Mouse (Mus musculus): Measurements from ENCODE around the gene Kcnt1.
A peak's percentile ranks its signal among the peaks of the same experiment; 100 is the strongest.

Gene Kcnt1

DNA sequence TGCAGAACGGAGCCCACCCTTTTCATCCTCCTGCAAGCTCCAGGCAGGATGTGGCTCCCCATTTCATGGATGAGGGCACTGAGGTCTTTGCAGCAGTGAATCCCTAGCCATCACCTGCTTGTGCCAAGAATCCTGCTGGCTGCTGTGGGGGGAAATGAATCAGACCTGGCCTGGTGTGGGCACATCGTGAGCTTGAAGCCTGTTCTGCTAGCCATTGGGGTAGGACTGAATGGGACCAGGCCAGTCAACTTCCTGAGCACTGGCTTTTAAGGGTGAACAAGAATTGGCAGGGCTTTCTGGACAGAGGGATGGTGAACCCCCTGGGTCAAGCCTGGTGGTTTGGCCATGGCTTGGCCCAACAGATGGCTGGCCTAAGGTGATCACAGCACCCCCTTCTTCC lies 15.0 kb downstream of the Kcnt1 start:
- no peak for DNase-seq

GRCm38 (mm10) chr2:25879061-25879460 lies 15.5 kb downstream of the Kcnt1 start:
- DNase-seq = no peak

GRCm38 (mm10) chr2:25882276-25882675 lies 18.7 kb downstream of the Kcnt1 start:
- no peak for DNase-seq

DNA sequence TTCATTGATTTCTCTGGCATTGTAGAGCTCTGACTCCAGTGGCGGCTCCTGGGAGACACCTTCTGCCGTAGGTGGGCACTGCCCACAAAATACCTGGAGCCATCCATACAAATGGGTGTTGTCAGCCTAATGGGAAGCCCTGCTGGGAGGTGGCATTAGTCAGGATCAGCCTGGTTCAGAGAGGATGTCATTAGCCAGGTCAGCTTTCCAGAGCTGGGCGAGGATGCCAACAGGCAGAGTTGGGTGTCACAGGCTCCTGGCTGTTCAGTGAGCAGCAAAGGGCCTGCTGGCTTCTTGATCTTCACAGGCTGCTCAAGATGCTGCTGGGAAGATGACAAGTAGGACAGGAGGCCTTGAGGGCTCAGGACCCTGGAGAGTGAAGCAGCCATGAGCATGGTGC lies 21.2 kb downstream of the Kcnt1 start:
- no peak for DNase-seq

DNA sequence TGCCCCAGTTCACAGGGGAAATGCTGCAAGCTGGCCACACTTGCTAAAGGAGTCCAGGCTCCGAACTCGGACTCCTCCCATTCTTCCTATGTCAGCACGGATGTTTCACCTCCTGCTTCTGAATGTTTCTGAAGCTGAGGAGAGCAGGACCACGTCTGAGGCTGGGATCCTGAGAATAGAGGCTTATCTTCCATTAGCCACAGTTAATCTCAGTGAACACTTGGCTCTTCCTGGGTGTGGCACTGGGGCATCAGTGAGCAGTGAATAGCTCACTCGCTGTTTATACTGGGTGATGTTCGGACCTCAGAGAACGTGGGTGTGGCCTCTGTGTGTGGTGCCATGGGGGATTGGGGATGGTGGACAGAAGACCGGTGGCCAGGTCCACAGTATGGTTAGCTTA lies 23.7 kb downstream of the Kcnt1 start:
- DNase-seq = no peak

GRCm38 (mm10) chr2:25888144-25888543 lies 24.6 kb downstream of the Kcnt1 start:
- DNase-seq = no peak

- DNase-seq = no peak
Measured at GRCm38 (mm10) chr2:25892440-25892839, 28.9 kb downstream of the Kcnt1 start.

DNA sequence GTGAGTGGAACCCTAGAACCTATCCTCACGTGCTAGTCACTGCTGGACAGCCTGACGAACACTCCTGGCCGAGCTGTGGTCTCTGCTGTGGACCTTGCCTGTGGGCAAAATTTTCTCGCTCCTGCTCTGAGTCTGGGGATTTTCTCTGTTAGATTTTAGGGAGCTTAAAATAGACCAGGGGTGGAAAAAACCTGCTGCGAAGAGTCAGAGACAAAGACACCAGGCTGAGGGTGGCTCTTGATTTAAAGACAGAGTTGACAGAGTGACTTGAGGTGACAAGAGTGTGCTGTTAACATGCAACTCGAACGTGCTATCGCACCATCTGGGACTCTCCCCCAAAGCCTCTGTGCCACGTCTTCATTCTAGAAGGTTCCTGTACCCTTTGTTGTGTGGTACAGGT lies 35.4 kb downstream of the Kcnt1 start:
- DNase-seq = no peak

- DNase-seq = no peak
Measured at GRCm38 (mm10) chr2:25909872-25910271, 46.3 kb downstream of the Kcnt1 start.

GRCm38 (mm10) chr2:25913247-25913646 lies 49.7 kb downstream of the Kcnt1 start:
- DNase-seq = peak; percentile 48 to 62

DNA sequence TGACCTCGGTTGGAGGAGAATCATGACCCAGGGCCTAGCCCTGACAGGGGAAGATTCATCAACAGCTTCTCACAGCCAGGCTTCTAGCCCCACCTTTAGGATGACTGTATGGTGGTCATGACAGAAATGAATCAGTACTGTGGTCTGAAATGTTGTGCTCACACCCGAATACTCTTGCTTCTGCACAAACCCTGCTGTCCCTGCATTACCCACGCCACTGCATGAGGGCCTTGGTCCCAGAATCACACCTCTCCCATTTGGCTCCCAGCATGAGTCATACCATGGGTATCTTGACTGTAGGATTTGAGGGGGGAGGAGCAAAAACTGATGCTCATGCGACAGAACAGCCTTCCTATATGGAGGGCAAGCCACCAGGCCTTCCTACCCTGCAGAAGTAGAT lies 50.7 kb downstream of the Kcnt1 start:
- no peak for DNase-seq

DNA sequence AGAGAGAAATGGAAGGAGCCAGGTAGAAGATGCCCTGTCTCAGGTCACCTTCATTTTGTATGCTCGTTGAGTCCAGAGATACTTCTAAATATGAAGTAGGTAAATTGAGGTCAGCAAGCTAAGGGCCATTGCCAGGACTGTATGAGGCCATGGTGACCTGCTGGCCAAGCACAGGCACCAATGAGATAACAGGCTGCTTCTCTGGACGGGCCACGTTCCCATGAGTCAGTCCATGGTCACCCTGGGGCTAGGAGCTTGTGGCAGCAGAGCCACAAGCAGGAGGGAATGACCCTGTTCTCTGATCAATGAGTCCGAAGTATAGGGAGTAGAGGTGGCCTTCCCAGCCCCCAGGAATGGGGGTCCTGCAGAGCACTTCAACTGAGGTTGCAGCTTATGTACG lies 51.3 kb downstream of the Kcnt1 start:
- no peak for DNase-seq

- DNase-seq = no peak
Measured at GRCm38 (mm10) chr2:25918408-25918807, 54.9 kb downstream of the Kcnt1 start.

DNA sequence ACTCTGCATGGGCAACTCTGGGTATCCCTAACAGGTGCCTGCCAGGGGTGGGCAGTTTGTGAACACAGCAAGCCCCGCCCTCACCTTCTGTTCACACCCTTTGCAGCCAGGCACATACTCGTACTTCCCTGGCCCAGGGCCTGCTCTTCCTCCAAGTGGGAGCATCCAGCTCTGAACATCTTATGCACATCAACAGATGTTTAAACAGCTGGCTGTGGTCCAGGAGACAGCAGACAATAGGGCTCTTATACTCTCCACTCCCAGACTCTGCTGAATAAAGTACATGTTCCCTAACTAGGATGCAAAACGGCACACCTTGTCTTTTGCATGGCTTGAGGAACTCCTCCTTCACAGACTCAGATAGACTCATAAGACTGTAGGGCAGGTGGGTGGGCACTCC lies 56.4 kb downstream of the Kcnt1 start:
- DNase-seq = no peak

DNA sequence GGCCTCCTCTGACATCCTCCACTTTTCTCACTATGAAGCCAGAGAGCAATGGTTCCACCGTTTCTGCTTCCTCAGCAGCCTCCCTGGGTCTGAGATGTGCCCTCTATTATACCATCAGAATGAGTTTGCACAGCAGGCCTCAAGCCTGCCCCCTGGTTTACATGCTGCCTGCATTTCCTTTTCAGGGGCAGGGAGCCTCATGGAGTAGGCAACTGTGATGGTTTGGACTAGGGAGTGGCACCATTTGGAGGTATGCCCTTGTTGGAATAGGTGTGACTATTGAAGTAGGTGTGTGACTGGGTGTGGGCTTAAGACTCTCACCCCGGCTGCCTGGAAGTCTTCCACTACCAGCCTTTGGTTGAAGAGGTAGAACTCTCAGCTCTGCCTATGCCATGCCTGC lies 60.3 kb downstream of the Kcnt1 start:
- no peak for DNase-seq

DNA sequence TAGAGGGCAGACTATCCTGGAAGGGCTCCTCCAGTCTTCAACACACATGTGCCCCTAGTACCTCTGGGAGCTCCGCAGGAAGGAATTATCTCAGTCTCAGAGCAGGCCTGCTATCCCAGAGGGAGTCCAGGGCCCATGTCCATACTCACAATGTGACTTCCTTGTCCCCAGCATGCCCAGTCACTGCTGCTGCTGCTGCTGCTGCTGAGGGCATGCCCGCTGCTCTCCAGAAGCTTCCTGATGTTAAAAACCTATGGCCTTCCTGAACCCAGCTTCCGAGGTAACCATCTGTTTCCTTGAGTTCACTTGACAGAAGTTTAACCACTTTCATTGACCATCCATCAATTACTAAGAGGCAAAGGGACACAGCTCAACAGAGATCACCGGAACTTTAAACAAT lies 61.4 kb downstream of the Kcnt1 start:
- no peak for DNase-seq

DNA sequence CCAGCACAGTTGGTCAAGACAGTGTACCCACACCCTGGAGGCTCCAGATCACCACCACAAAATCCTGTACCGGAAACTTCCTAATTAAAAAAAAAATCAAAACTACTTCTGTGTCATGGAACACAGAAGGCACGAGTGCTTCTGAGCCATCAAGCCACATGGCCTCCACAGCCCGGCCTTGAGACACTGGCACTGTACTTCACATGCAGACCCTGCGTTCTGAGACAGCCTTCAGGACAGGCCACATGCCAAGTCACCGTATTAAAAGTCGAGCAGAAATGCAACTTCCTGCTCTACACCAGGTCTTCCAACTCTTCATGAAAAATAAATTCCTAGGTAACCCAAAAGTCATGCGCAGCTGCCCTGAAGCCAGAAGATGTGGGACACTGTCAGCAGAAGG lies 64.3 kb downstream of the Kcnt1 start:
- no peak for DNase-seq

DNA sequence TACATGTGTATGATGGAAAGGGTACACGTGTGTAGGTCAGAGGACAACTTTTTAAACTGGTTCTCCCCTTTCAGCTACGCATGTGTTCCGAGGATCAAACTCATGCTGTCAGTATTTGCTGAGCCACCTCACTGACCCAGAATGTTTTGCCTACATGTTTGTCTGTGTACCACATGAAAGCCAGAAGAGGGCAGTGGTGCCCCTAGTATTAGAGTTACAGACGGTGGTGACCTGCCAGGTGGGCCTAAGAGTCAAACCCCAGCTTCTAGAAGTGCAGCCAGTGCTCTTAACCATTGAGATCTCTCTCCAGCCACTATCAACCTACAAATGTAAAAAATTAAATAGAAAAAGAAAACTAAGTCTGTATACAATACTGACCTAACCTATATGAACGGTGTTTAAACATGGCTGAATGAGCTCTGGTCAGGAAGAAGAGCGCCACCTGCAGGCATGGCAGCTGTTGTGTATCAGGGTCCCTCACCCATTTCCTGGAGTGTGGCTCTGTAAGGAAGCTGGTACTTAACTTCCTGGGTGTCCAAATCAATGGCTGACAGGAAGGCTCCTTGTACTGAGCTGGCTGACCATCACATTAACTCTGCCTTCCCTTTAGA lies 67.8 kb downstream of the Kcnt1 start:
- DNase-seq = peak; percentile 39 to 46

DNA sequence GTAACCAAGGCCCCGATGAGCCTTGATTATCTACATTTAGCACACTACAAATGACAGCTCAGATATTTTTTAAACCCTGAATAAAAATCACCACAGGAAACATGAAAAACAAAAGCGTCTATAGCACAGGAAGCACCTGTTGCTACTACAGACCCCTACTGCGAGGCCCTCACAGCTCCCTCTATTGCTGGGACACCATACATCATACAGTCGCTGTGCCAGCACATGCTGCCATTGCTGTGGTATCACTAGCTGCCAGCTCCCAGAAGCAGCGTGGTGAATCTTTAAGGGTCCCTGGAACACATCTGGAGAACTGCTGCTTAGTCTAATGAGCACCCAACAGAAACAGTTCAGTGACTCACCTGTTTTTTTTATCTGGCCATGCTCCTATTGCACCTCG lies 77.0 kb downstream of the Kcnt1 start:
- peak; percentile 42 to 68 for DNase-seq

DNA sequence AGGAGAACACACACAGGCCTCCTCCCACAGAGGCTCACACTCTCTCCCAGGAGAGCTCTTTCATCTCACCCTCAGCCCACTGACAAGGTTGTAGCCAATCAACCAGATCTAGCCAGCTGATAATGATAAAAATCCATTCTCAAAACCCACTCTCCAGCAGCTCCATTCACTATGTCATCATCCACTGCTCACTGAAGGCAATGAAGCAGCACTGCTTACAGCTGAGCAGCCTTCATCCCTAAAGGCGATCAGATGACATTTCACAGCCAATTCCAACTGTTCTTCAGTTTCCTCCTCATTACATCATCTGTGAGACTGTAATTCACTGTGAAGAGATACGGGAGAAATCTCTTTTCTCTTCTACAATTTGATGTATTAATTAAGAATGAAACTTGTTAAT lies 80.3 kb downstream of the Kcnt1 start:
- DNase-seq = no peak

DNA sequence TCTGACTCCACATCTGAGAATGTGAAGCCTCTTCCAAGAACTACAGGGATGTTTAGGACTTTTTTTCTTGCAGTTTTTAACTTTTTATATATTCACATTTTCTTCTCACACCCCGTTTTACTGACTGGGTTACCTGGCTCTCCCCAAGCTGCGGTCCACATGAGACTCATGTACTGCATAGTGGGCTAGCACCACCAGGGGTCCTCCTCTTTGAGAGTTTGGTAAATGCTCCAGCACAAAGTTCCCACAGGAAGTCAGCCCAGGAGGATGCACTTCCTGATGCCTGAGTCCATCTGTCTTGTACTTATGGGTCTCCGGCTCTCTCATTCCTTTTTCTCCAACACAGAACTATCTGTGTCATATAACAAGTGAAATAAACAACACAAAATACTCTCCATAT lies 84.4 kb downstream of the Kcnt1 start:
- no peak for DNase-seq

DNA sequence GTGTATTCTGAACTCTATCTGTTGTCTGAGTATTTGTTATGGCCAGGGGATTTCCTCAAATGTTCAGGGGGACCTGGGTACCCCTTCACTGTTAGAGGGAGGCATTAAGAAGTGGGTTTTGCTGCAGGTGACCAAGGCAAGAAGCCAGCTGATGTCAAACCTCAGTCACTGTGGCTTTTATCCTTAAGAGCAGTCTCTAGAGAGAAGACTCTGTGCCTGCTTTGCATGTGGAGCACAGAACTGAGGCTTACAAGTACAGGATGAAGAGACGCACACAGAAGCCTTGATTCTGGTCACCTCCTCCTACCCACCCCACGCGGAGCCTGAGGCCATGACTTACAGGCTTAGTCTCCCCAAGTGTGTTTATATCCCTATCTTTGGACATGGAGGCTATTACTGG lies 85.8 kb downstream of the Kcnt1 start:
- no peak for DNase-seq

All from thymus, postnatal 36 days (tissue).